11 mouse cellular contexts compared by ENCODE assay signal in the genomic region with DNA sequence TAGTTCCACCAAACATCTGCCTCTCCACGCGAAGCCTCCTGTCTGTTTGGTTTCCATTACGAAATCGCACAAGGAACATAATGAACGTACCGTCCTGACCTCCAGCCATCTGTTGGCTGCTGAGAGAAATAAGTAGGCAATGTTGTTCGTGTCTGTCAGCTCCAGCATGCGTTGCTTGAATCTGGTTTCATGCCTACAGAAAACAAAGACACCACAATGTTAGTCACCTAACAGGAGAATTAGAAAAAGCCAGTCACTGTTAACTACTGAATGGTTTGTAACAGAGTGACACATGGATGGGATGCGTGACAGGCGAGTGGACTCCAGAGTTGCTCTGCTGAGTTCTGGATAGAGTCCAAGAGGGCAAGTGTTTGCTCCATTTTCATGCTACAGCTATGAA. TPM values are rescaled to one million over a fixed set of nuclear protein-coding genes. Genes with fewer than 3 reads are reported as not detected.
DNase-seq lines count a peak whose midpoint lies in the region; ATAC-seq and TF ChIP-seq lines count a peak whose summit lies in the region.
"Had no signal": no experiment of that assay in that cellular context is flagged by ENCODE, and none has a peak within 500 bp of the region (broad histone marks: within the 10 kb centered on the region; RNA-seq: fewer than 3 reads in every experiment).

No protein-coding gene starts in this region.

- 8% methylated on average over 10 of the region's 10 CpGs for WGBS in cerebellum, adult 2 months
- WGBS in lung, postnatal 0 days, result 48% methylated on average over 10 of the region's 10 CpGs

- 0 out of 2 replicates have a peak, but pooled peaks cover 3% of the 10 kb centered on the region for H3K4me1 ChIP-seq in cerebellum, adult 2 months (ENCODE audit: control insufficient read depth, insufficient read depth, low read length)
- no peaks in the 10 kb centered on the region for H3K4me1 ChIP-seq in lung, postnatal 0 days (ENCODE audit: insufficient read depth, low read depth, low read length)
- H3K4me1 ChIP-seq: neural tube, embryonic 12.5 days had no signal

- ATAC-seq in lung, postnatal 0 days, result peak; percentile 82
- ATAC-seq: Patski had no signal

- no peak overlapping the region for H3K9ac ChIP-seq in lung, postnatal 0 days (replicated peaks; ENCODE audit: low read depth)
- H3K9ac ChIP-seq: neural tube, embryonic 12.5 days had no signal

- no peak overlapping the region for H3K27ac ChIP-seq in cerebellum, adult 2 months (ENCODE audit: insufficient read depth, low read length)
- H3K27ac ChIP-seq in lung, postnatal 0 days (ENCODE audit: low read length), result no peak overlapping the region
- H3K27ac ChIP-seq: neural tube, embryonic 12.5 days had no signal

- TF ChIP-seq CTCF in cerebellum, adult 2 months (IDR thresholded peaks at IDR 0.05; ENCODE audit: borderline replicate concordance, insufficient read depth, low read depth, low read length), result no peak
- peak; percentile 19; the same call in 1 of the 2 replicates for TF ChIP-seq CTCF in lung, postnatal 0 days (IDR thresholded peaks at IDR 0.05)

- TF ChIP-seq EP300 in lung, postnatal 0 days (IDR thresholded peaks at IDR 0.05), result peak; percentile 85

- H3K4me2 ChIP-seq in lung, postnatal 0 days (replicated peaks; ENCODE audit: low read depth, low read length), result no peak overlapping the region
- H3K4me2 ChIP-seq: neural tube, embryonic 12.5 days had no signal

- no peaks in the 10 kb centered on the region for H3K36me3 ChIP-seq in lung, postnatal 0 days (ENCODE audit: insufficient read depth, low read length)
- H3K36me3 ChIP-seq: neural tube, embryonic 12.5 days had no signal

- H3K27me3 ChIP-seq in cerebellum, adult 2 months (ENCODE audit: control insufficient read depth, insufficient read depth, low read length), result no peaks in the 10 kb centered on the region
- no peaks in the 10 kb centered on the region for H3K27me3 ChIP-seq in lung, postnatal 0 days (replicated peaks; ENCODE audit: insufficient read depth, low read length)
- H3K27me3 ChIP-seq: neural tube, embryonic 12.5 days had no signal

- no peak overlapping the region for H3K4me3 ChIP-seq in cerebellum, adult 2 months (replicated peaks; ENCODE audit: insufficient read depth, low read depth, low read length)
- H3K4me3 ChIP-seq in lung, postnatal 0 days (ENCODE audit: low read depth, low read length), result no peak overlapping the region
- H3K4me3 ChIP-seq: neural tube, embryonic 12.5 days had no signal

- DNase-seq in cerebellum, adult 2 months, result peak; percentile 13 to 19
- DNase-seq in cerebellum, postnatal 4 days (ENCODE audit: low spot score in 2 of 2), result no peak
- DNase-seq in left cerebral cortex, postnatal 4 days, result peak; percentile 26
- no peak for DNase-seq in left cerebral cortex, postnatal 25 days (ENCODE audit: low spot score in 2 of 2)
- peak; percentile 6 to 20 for DNase-seq in cerebellum, postnatal 36 days
- peak; percentile 93 for DNase-seq in lung, postnatal 0 days (ENCODE audit: low spot score)
- DNase-seq in urinary bladder, postnatal 25 days (ENCODE audit: low spot score), result no peak
- no peak for DNase-seq in natural killer cell, adult 2 months (ENCODE audit: low spot score in 2 of 2)
- DNase-seq: thymus, adult 18-20 months had no signal

- intact Hi-C loops in left cerebral cortex, postnatal 4 days (cut with DNase I), result no loop called here
- intact Hi-C loops in left cerebral cortex, postnatal 25 days (cut with DNase I), result no loop called here

- H3K9me3 ChIP-seq in lung, postnatal 0 days (ENCODE audit: low read length), result no peaks in the 10 kb centered on the region
- H3K9me3 ChIP-seq: neural tube, embryonic 12.5 days had no signal

- TF ChIP-seq POLR2A in cerebellum, adult 2 months (IDR thresholded peaks at IDR 0.05; ENCODE audit: borderline replicate concordance, insufficient read depth, low read length), result no peak

RNA-seq across cellular contexts. Expression of a gene that starts 42.9 kb away (rescaled TPM):
- polyA plus RNA-seq in cerebellum, adult 2 months (2012; rRNA removed), result 5.8 and 6.1 TPM in 2 replicates
- 1 to 10 TPM; 4.2 to 4.4 TPM for total RNA-seq in left cerebral cortex, postnatal 4 days (2021)
- 1 to 10 TPM; 2.0 to 3.0 TPM for total RNA-seq in left cerebral cortex, postnatal 25 days (2021)
- 17.7 and 21.5 TPM in 2 replicates for polyA plus RNA-seq in lung, postnatal 0 days (2015; fragmentation: Nextera tagmentation; extraction: Ambion mirVana)
- polyA plus RNA-seq: Patski had no signal

Comparison
In these comparisons a context has a peak if more than half of its experiments do, and no peak if none do; other contexts are left out.
1. DNase-seq: peak in cerebellum, adult 2 months (2 of 2), left cerebral cortex, postnatal 4 days (single experiment), cerebellum, postnatal 36 days (2 of 2) and lung, postnatal 0 days (single experiment); none in cerebellum, postnatal 4 days (0 of 2), left cerebral cortex, postnatal 25 days (0 of 2), urinary bladder, postnatal 25 days (single experiment) and natural killer cell, adult 2 months (0 of 2).